Mouse (Mus musculus) midbrain, embryonic 12.5 days (tissue): ENCODE measurements around the gene 8030474K03Rik. TPM values are rescaled to one million over a fixed set of nuclear protein-coding genes. Genes with fewer than 3 reads are reported as not detected.

Experiments used
- ATAC-seq: fragments of 200-750 bp; cut with Nextera tagmentation; 2 replicates; pipeline ENCODE4 v1.8.0; 2017; ENCODE audit warnings: low read depth, moderate TSS enrichment, moderate library complexity; ENCODE audit not compliant: low FRiP score
- H3K27ac ChIP-seq: fragments of 300-500 bp; sonication (generic); replicated peaks from 2 replicates; pipeline ENCODE4 v1.5.1; 2016; ENCODE audit warnings: mild to moderate bottlenecking
- H3K27me3 ChIP-seq: fragments of 300-500 bp; sonication (generic); 2 replicates; pipeline ENCODE4 v1.6.1; 2016; ENCODE audit warnings: mild to moderate bottlenecking
- H3K36me3 ChIP-seq: fragments of 300-500 bp; sonication (generic); 2 replicates; pipeline ENCODE4 v1.6.1; 2016
- H3K4me1 ChIP-seq: fragments of 300-500 bp; sonication (generic); 2 replicates; pipeline ENCODE4 v1.6.1; 2016
- H3K4me2 ChIP-seq: fragments of 300-500 bp; sonication (generic); replicated peaks from 2 replicates; pipeline ENCODE4 v1.6.1; 2016; ENCODE audit warnings: mild to moderate bottlenecking, moderate library complexity
- H3K4me3 ChIP-seq: fragments of 300-500 bp; sonication (generic); 2 replicates; pipeline ENCODE4 v1.5.1; 2016; ENCODE audit warnings: mild to moderate bottlenecking
- H3K9ac ChIP-seq: fragments of 300-500 bp; sonication (generic); replicated peaks from 2 replicates; pipeline ENCODE4 v1.6.1; 2016; ENCODE audit warnings: mild to moderate bottlenecking, moderate library complexity
- H3K9me3 ChIP-seq: fragments of 300-500 bp; sonication (generic); 2 replicates; pipeline ENCODE4 v1.6.1; 2016; ENCODE audit warnings: mild to moderate bottlenecking
- WGBS: fragments of 180-500 bp; shearing (Covaris S2); methylation state at CpG from one replicate; pipeline ENCODE4 v1.1.7; 2016; 5-methylcytosine and 5-hydroxymethylcytosine counted together
- polyA plus RNA-seq: library from polyadenylated mRNA; unstranded; fragments of >200 nt; fragmentation: Nextera tagmentation; extraction: Ambion mirVana; gene quantifications from 2 replicates; pipeline ENCODE4 v1.2.1, GENCODE M21; 2016

8030474K03Rik gene
- 0.15 TPM in 1 of 2 replicates, not detected in the other for polyA plus RNA-seq

GRCm38 (mm10) chrX:101794342-101794741 lies at the start of gene 8030474K03Rik, which contains the start of gene Gm4779:
Gene 8030474K03Rik, plus strand, starts transcription at chrX:101794656.
Gene Gm4779, minus strand, starts transcription at chrX:101794423.
- 95% methylated on average over 35 of the region's 35 CpGs for WGBS
- Histone ChIP-seq H3K36me3 (no peaks in the 10 kb centered on the region), H3K4me3 (no peak within 1 kb of the TSS), H3K4me1 (no peaks in the 10 kb centered on the region), H3K27ac (no peak within 1 kb of the TSS), H3K9me3 (no peaks in the 10 kb centered on the region), H3K9ac (no peak within 1 kb of the TSS), H3K4me2 (no peak within 1 kb of the TSS), H3K27me3 (peaks cover 13% of the 10 kb centered on the region; the same call in 1 of the 2 replicates)
- no peak for ATAC-seq

GRCm38 (mm10) chrX:101750144-101750543 lies 44.3 kb upstream of the 8030474K03Rik start:
- Histone ChIP-seq H3K4me2 (no peak overlapping the region), H3K27me3 (peaks cover 47% of the 10 kb centered on the region), H3K36me3 (no peaks in the 10 kb centered on the region), H3K4me1 (no peaks in the 10 kb centered on the region), H3K27ac (no peak overlapping the region), H3K9ac (no peak overlapping the region), H3K4me3 (no peak overlapping the region), H3K9me3 (no peaks in the 10 kb centered on the region)
- ATAC-seq, result no peak
- 57% methylated on average over 4 of the region's 4 CpGs for WGBS

DNA sequence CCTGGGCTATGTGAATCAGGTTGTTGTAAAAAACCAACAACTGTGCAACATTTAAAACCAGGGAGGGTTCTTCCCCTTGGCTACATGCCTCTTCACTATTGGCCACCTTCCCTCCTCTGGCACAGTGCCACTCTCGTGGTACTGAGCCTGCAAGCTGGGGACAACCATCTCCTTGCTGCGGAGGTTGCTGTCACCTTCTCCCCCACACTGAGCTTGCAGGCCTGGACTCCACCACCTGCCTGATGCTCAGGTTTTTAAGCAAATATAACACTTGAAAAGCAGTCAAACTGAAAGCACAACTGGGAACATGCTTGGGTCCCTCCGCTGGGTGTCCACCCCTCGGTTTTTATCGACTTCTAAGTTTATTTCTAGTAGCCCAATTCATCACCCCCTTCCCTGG lies 40.0 kb upstream of the 8030474K03Rik start:
- H3K4me2 ChIP-seq, result no peak overlapping the region
- H3K36me3 ChIP-seq, result no peaks in the 10 kb centered on the region
- peaks cover 45% of the 10 kb centered on the region for H3K27me3 ChIP-seq
- no peak for ATAC-seq
- no peak overlapping the region for H3K9ac ChIP-seq
- H3K4me1 ChIP-seq, result no peaks in the 10 kb centered on the region
- 81% methylated on average over 5 of the region's 5 CpGs for WGBS
- no peak overlapping the region for H3K27ac ChIP-seq
- no peaks in the 10 kb centered on the region for H3K9me3 ChIP-seq
- no peak overlapping the region for H3K4me3 ChIP-seq

DNA sequence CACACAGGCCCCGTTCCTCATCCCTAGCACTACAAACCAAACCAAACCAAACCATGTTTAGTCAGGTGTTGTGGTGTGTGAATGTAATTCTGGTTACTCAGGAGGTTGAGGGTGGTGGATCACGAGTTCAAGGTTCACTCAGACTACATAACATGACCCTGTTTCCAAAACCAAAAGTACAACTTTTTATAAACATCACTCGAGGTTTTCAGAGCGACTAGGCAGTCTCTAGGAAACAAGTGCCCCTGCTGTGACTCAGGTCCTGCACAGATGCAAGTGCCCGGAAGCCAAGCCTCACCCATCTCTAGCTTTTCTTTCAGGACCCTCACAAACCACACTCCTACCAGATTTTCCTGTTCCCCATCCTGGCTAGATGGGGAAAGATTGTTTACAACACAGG lies 29.8 kb upstream of the 8030474K03Rik start:
- H3K4me3 ChIP-seq, result no peak overlapping the region
- ATAC-seq, result no peak
- no peaks in the 10 kb centered on the region for H3K9me3 ChIP-seq
- H3K9ac ChIP-seq, result no peak overlapping the region
- H3K27ac ChIP-seq, result no peak overlapping the region
- H3K36me3 ChIP-seq, result no peaks in the 10 kb centered on the region
- H3K4me1 ChIP-seq, result no peaks in the 10 kb centered on the region
- no peak overlapping the region for H3K4me2 ChIP-seq
- WGBS, result 70% methylated on average over 5 of the region's 5 CpGs
- H3K27me3 ChIP-seq, result peaks cover 39% of the 10 kb centered on the region

DNA sequence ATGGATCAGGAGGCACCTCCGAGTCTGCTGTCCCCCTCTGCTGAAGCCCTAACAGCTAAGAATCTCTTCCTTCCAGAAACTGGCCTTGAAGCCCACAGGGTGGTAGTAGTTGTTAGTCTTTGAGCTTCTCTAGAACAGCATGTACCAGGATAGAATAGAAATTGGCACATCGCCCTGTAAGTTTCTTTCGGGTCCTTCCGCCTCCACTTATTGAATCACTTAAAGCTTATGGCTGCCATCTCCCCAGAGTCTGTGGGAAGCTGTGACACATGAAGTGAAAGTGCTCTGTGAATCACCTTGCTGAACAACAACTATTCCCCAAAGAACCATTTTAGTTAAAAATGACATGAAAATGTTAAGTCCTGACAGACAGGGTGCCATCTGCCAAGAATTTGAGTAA lies 29.3 kb upstream of the 8030474K03Rik start:
- Histone ChIP-seq H3K36me3 (no peaks in the 10 kb centered on the region), H3K9ac (no peak overlapping the region), H3K27ac (no peak overlapping the region), H3K4me2 (no peak overlapping the region), H3K9me3 (no peaks in the 10 kb centered on the region), H3K27me3 (peaks cover 37% of the 10 kb centered on the region), H3K4me1 (no peaks in the 10 kb centered on the region), H3K4me3 (no peak overlapping the region)
- 88% methylated on average over 4 of the region's 4 CpGs for WGBS
- no peak for ATAC-seq

GRCm38 (mm10) chrX:101767280-101767679 lies 27.2 kb upstream of the 8030474K03Rik start:
- Histone ChIP-seq H3K27ac (no peak overlapping the region), H3K27me3 (peaks cover 27% of the 10 kb centered on the region), H3K9ac (no peak overlapping the region), H3K4me2 (no peak overlapping the region), H3K36me3 (no peaks in the 10 kb centered on the region), H3K4me3 (no peak overlapping the region), H3K4me1 (no peaks in the 10 kb centered on the region), H3K9me3 (no peaks in the 10 kb centered on the region)
- no peak for ATAC-seq
- WGBS, result 77% methylated on average over 7 of the region's 7 CpGs

- Histone ChIP-seq H3K27ac (no peak overlapping the region), H3K4me3 (no peak overlapping the region), H3K36me3 (no peaks in the 10 kb centered on the region), H3K4me1 (no peaks in the 10 kb centered on the region), H3K9me3 (no peaks in the 10 kb centered on the region), H3K4me2 (no peak overlapping the region), H3K27me3 (peaks cover 37% of the 10 kb centered on the region), H3K9ac (no peak overlapping the region)
- ATAC-seq, result no peak
- WGBS, result 73% methylated on average over 2 of the region's 2 CpGs
These were observed 25.0 kb upstream of the 8030474K03Rik start for GRCm38 (mm10) chrX:101769478-101769877.

GRCm38 (mm10) chrX:101770307-101770706 lies 24.1 kb upstream of the 8030474K03Rik start:
- WGBS, result 63% methylated on average over 3 of the region's 3 CpGs
- H3K4me2 ChIP-seq, result no peak overlapping the region
- no peak for ATAC-seq

DNA sequence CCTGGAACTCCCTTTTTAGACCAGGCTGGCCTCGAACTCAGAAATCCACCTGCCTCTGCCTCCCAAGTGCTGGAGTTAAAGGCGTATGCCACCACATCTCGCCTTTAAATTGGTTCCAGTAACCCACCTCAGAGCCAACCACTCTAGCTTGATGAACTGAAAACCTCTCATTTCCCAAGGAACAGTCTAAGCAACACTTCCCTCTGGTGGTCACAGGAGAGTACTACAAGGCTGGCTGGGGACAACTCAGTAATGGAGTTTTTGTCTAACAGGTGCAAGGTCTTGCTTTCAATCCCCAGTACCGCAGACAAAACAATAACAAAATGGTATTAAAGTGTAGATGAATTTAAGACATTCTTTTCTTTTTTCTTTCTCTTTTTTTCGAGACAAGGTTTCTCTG lies 22.4 kb upstream of the 8030474K03Rik start:
- H3K9me3 ChIP-seq, result no peaks in the 10 kb centered on the region
- no peak overlapping the region for H3K4me3 ChIP-seq
- peaks cover 30% of the 10 kb centered on the region for H3K27me3 ChIP-seq
- H3K36me3 ChIP-seq, result no peaks in the 10 kb centered on the region
- 47% methylated on average over 5 of the region's 5 CpGs for WGBS
- no peak for ATAC-seq
- H3K4me1 ChIP-seq, result no peaks in the 10 kb centered on the region
- no peak overlapping the region for H3K9ac ChIP-seq
- no peak overlapping the region for H3K4me2 ChIP-seq
- no peak overlapping the region for H3K27ac ChIP-seq

More at GRCm38 (mm10) chrX:101770307-101770706, 24.1 kb upstream of the 8030474K03Rik start:
- Histone ChIP-seq H3K27me3 (peaks cover 32% of the 10 kb centered on the region), H3K27ac (no peak overlapping the region), H3K4me1 (no peaks in the 10 kb centered on the region), H3K9ac (no peak overlapping the region), H3K4me3 (no peak overlapping the region), H3K36me3 (no peaks in the 10 kb centered on the region), H3K9me3 (no peaks in the 10 kb centered on the region)

GRCm38 (mm10) chrX:101791551-101791950 lies 2.9 kb upstream of the 8030474K03Rik start:
- Histone ChIP-seq H3K9ac (no peak overlapping the region), H3K27ac (no peak overlapping the region), H3K4me1 (no peaks in the 10 kb centered on the region), H3K4me3 (no peak overlapping the region), H3K27me3 (peaks cover 16% of the 10 kb centered on the region; the same call in 1 of the 2 replicates), H3K9me3 (no peaks in the 10 kb centered on the region), H3K4me2 (no peak overlapping the region), H3K36me3 (no peaks in the 10 kb centered on the region)
- WGBS, result 60% methylated on average over 4 of the region's 4 CpGs
- peak; percentile 30; the same call in 1 of the 2 replicates for ATAC-seq

- ATAC-seq, result no peak
- Histone ChIP-seq H3K4me2 (no peak overlapping the region), H3K4me3 (no peak overlapping the region), H3K27me3 (peaks cover 9% of the 10 kb centered on the region; the same call in 1 of the 2 replicates), H3K9me3 (no peaks in the 10 kb centered on the region), H3K4me1 (no peaks in the 10 kb centered on the region), H3K9ac (no peak overlapping the region), H3K36me3 (no peaks in the 10 kb centered on the region), H3K27ac (no peak overlapping the region)
- 34% methylated on average over 2 of the region's 2 CpGs for WGBS
These were observed 11.1 kb downstream of the 8030474K03Rik start for GRCm38 (mm10) chrX:101805512-101805911.

GRCm38 (mm10) chrX:101811750-101812149 lies 17.3 kb downstream of the 8030474K03Rik start:
- Histone ChIP-seq H3K4me1 (no peaks in the 10 kb centered on the region), H3K9ac (no peak overlapping the region), H3K27me3 (peaks cover 20% of the 10 kb centered on the region), H3K36me3 (no peaks in the 10 kb centered on the region), H3K27ac (no peak overlapping the region), H3K4me2 (no peak overlapping the region), H3K9me3 (no peaks in the 10 kb centered on the region), H3K4me3 (no peak overlapping the region)
- WGBS, result 59% methylated on average over 3 of the region's 3 CpGs
- no peak for ATAC-seq

GRCm38 (mm10) chrX:101819163-101819562 lies 24.7 kb downstream of the 8030474K03Rik start:
- WGBS, result 56% methylated on average over 1 of the region's 1 CpGs
- no peaks in the 10 kb centered on the region for H3K36me3 ChIP-seq
- no peaks in the 10 kb centered on the region for H3K4me1 ChIP-seq
- H3K4me2 ChIP-seq, result no peak overlapping the region
- H3K9ac ChIP-seq, result no peak overlapping the region
- ATAC-seq, result no peak
- no peak overlapping the region for H3K4me3 ChIP-seq
- no peaks in the 10 kb centered on the region for H3K9me3 ChIP-seq
- peaks cover 33% of the 10 kb centered on the region for H3K27me3 ChIP-seq
- H3K27ac ChIP-seq, result no peak overlapping the region
